Mouse (Mus musculus): ENCODE results near the gene Styxl1. TPM values are rescaled to one million over a fixed set of nuclear protein-coding genes. Genes with fewer than 3 reads are reported as not detected.

The Styxl1 gene
- polyA plus RNA-seq, 1 experiment: 1.9 TPM

- no peak for DNase-seq (ENCODE audit: low read depth)
Observed at GRCm38 (mm10) chr5:135725991-135726390, 52.2 kb downstream of the Styxl1 start.

GRCm38 (mm10) chr5:135725391-135725841, 52.8 kb downstream of the Styxl1 start:
- no peak for DNase-seq (ENCODE audit: low read depth)

GRCm38 (mm10) chr5:135724536-135725322, 53.5 kb downstream of the Styxl1 start:
- no peak for DNase-seq (ENCODE audit: low read depth)

- no peak for DNase-seq (ENCODE audit: low read depth)
Observed at GRCm38 (mm10) chr5:135723165-135723751, 54.9 kb downstream of the Styxl1 start.

GRCm38 (mm10) chr5:135722121-135722520, 56.1 kb downstream of the Styxl1 start:
- DNase-seq (ENCODE audit: low read depth): no peak

- no peak for DNase-seq (ENCODE audit: low read depth)
Observed at GRCm38 (mm10) chr5:135721076-135721475, 57.1 kb downstream of the Styxl1 start.

- no peak for DNase-seq (ENCODE audit: low read depth)
Observed at GRCm38 (mm10) chr5:135720121-135720520, 58.1 kb downstream of the Styxl1 start.

GRCm38 (mm10) chr5:135719586-135720120, 58.5 kb downstream of the Styxl1 start:
- no peak for DNase-seq (ENCODE audit: low read depth)

GRCm38 (mm10) chr5:135715624-135716023, 62.6 kb downstream of the Styxl1 start:
- no peak for DNase-seq (ENCODE audit: low read depth)

GRCm38 (mm10) chr5:135713441-135714218, 64.6 kb downstream of the Styxl1 start:
- no peak for DNase-seq (ENCODE audit: low read depth)

GRCm38 (mm10) chr5:135712803-135713202, 65.4 kb downstream of the Styxl1 start:
- DNase-seq (ENCODE audit: low read depth): no peak

- no peak for DNase-seq (ENCODE audit: low read depth)
Observed at GRCm38 (mm10) chr5:135711582-135712355, 66.4 kb downstream of the Styxl1 start.

GRCm38 (mm10) chr5:135710599-135711214, 67.5 kb downstream of the Styxl1 start:
- DNase-seq (ENCODE audit: low read depth): no peak

- DNase-seq (ENCODE audit: low read depth): no peak
Observed at GRCm38 (mm10) chr5:135709716-135710115, 68.5 kb downstream of the Styxl1 start.

GRCm38 (mm10) chr5:135707855-135708254, 70.3 kb downstream of the Styxl1 start:
- no peak for DNase-seq (ENCODE audit: low read depth)

GRCm38 (mm10) chr5:135707039-135707438, 71.1 kb downstream of the Styxl1 start:
- DNase-seq (ENCODE audit: low read depth): no peak

GRCm38 (mm10) chr5:135705383-135705782, 72.8 kb downstream of the Styxl1 start:
- no peak for DNase-seq (ENCODE audit: low read depth)

GRCm38 (mm10) chr5:135703431-135703830, 74.8 kb downstream of the Styxl1 start:
- no peak for DNase-seq (ENCODE audit: low read depth)

GRCm38 (mm10) chr5:135702682-135703192, 75.4 kb downstream of the Styxl1 start:
- no peak for DNase-seq (ENCODE audit: low read depth)

- DNase-seq (ENCODE audit: low read depth): no peak
Observed at GRCm38 (mm10) chr5:135702190-135702589, 76.0 kb downstream of the Styxl1 start.

- DNase-seq (ENCODE audit: low read depth): no peak
Observed at GRCm38 (mm10) chr5:135701601-135702000, 76.6 kb downstream of the Styxl1 start.
